Mouse (Mus musculus) A20 (cell line): Measurements from ENCODE around the gene Sftpa1.

ENCODE experiments used
- DNase-seq: peaks from one replicate; pipeline ENCODE4 v3.0.0-alpha.2; 2011; ENCODE audit warnings: low read depth, low spot score

The Sftpa1 gene

DNA sequence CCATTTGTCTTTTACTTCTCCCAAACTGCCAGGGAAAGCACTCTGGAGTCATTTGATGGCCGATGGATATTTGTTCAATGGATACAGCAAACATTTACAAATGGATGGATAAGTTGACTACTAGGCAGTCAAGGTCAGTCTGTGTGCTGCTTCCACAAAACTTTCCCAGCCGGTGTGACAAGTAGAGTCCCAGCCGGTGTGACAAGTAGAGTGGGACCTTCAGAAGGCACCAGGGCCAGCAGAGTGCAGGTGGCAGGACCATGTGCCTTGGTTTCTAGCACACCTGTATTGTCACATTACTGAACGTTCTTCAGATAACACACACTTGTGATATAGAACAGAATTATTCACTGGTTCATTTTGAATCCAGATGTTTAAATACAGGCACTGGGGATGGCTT lies 28.5 kb downstream of the Sftpa1 start:
- DNase-seq: no peak

DNA sequence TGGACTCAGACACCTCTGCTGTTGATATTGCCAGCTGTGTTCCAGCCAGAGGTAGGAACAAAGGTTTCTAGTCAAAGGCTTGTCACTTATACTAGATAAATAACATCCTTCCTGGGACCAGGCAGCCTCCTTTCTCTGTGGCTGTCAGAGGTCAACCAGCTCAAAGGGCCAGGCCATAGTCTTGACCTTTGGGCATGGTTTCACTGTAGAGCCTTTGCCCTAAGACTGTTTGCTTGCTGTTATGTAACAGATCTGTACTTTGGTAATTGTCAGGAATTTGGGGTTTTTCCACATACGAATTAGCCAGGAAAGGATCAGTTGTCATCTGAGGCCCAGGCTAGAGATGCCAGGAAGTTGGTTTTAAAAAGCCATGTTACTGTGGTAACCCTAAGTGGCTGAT lies 29.2 kb downstream of the Sftpa1 start:
- no peak for DNase-seq

DNA sequence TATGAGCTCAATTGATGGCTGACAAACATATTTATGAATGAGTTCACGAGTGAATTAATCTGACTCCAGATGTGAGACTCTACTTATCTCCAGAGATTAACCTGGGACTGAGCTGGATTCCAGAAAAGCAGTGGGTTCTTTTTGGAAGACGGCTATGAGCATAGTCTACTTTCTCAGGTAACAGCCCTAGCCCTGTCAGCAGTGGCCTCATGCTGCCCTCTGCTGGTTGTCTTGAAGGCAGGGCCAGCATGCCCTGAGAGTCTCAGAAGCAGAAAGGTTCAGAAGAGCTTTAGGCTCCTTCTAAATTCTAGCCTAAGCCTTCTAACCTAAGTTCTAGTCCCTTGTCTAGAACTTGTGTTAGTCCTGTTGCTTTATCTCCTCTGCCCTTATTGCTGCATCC lies 31.1 kb downstream of the Sftpa1 start:
- DNase-seq: peak; percentile 12

DNA sequence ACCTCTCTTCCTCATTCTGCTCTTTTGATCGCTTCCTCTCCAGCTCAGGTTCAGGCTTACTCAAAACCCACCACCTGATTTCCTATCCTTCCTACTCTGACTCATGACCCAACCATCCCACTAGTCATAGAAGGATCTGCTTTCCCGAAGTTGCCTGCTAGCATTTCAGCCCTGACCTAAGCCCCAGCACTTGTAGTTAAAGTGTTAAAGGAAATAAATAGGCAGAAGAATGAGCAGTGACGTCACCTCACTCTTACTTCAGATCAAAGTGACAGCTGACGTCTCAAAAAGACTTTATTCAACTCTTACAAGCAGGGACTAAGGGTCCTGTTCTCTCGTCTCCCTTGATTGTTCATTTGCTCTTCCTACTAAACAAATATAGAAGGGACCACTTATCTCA lies 35.7 kb downstream of the Sftpa1 start:
- DNase-seq: no peak

DNA sequence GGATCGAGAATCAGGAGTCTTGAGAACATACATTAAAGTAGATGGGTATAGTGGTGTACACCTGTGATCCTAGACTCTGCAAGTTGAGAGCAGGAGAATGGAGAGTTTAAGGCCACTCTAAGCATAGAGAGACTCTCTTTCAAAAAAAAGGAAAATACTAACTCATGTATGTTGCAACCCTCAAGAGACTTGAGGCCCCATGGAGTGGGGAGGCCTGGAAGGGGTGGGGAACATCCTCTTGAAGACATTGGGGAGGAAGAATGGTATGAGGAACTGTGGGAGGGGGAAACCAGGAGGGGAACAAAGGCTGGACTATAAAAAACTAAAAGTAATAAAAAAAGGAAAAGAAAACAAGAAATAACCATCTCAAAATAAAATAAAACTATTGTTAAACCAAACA lies 37.0 kb downstream of the Sftpa1 start:
- no peak for DNase-seq

DNA sequence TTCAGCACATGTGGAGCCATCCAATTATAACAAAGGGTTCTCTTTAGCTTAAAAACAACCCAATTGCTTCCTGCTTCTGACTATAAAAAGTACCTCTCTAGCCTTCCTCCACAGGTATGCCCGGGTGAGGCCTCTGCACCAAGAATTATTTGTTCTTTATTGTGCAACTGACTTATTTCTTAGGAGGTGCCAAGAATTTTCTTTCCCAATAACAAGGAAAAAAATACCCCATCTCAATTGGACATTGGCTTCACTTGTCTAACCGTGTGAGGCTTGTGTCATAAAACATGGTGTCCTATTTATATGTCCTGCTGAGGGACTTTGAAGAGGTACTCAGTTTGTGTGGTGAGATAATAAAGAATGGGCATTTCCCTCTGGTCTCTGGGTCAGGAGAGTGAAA lies 38.9 kb downstream of the Sftpa1 start:
- DNase-seq: no peak

GRCm38 (mm10) chr14:41174802-41175201 lies 43.2 kb downstream of the Sftpa1 start:
- DNase-seq: no peak

GRCm38 (mm10) chr14:41185059-41185821 lies 53.7 kb downstream of the Sftpa1 start, which contains the start of gene Sftpd:
Sftpd (minus strand) TSS chr14:41185149.
- no peak for DNase-seq
